Mouse (Mus musculus): ENCODE measurements around the gene Vkorc1l1. TPM values are rescaled to one million over a fixed set of nuclear protein-coding genes. Genes with fewer than 3 reads are reported as not detected.

The Vkorc1l1 gene
- polyA plus RNA-seq, 1 experiment: 19.3 TPM

GRCm38 (mm10) chr5:129991898-129992297 is 50.1 kb downstream of the Vkorc1l1 start:
- H3K4me1 ChIP-seq (ENCODE audit: control insufficient read depth, insufficient read depth, low read length): no peaks in the 10 kb centered on the region
- no peak overlapping the region for H3K4me3 ChIP-seq (ENCODE audit: insufficient read depth, low read depth, low read length)
- no peaks in the 10 kb centered on the region for H3K27me3 ChIP-seq (replicated peaks; ENCODE audit: control insufficient read depth, insufficient read depth, low read length)
- DNase-seq: no peak
- H3K36me3 ChIP-seq (ENCODE audit: control insufficient read depth, insufficient read depth, low read length): no peaks in the 10 kb centered on the region
- no peak overlapping the region for H3K27ac ChIP-seq (ENCODE audit: insufficient read depth, low read depth, low read length)
- no peak for TF ChIP-seq POLR2A (IDR thresholded peaks at IDR 0.05; ENCODE audit: low read depth, low read length)
- no peak for TF ChIP-seq CTCF (conservative IDR thresholded peaks at IDR 0.05; ENCODE audit: insufficient read depth, insufficient read length, low read depth, low read length)
- WGBS: 94% methylated on average over 5 of the region's 5 CpGs

- Histone ChIP-seq H3K27me3 (replicated peaks; ENCODE audit: control insufficient read depth, insufficient read depth, low read length) (no peaks in the 10 kb centered on the region), H3K27ac (ENCODE audit: insufficient read depth, low read depth, low read length) (no peak overlapping the region), H3K36me3 (ENCODE audit: control insufficient read depth, insufficient read depth, low read length) (no peaks in the 10 kb centered on the region), H3K4me3 (ENCODE audit: insufficient read depth, low read depth, low read length) (no peak overlapping the region), H3K4me1 (ENCODE audit: control insufficient read depth, insufficient read depth, low read length) (no peaks in the 10 kb centered on the region)
- TF ChIP-seq CTCF (conservative IDR thresholded peaks at IDR 0.05; ENCODE audit: insufficient read depth, insufficient read length, low read depth, low read length) (no peak), POLR2A (IDR thresholded peaks at IDR 0.05; ENCODE audit: low read depth, low read length) (no peak)
- 92% methylated on average over 14 of the region's 14 CpGs for WGBS
- DNase-seq: no peak
Observed at GRCm38 (mm10) chr5:129993374-129993773, 51.6 kb downstream of the Vkorc1l1 start.

GRCm38 (mm10) chr5:129994989-129995388 is 53.2 kb downstream of the Vkorc1l1 start:
- Histone ChIP-seq H3K4me3 (ENCODE audit: insufficient read depth, low read depth, low read length) (no peak overlapping the region), H3K36me3 (ENCODE audit: control insufficient read depth, insufficient read depth, low read length) (no peaks in the 10 kb centered on the region), H3K27me3 (replicated peaks; ENCODE audit: control insufficient read depth, insufficient read depth, low read length) (no peaks in the 10 kb centered on the region), H3K4me1 (ENCODE audit: control insufficient read depth, insufficient read depth, low read length) (no peaks in the 10 kb centered on the region), H3K27ac (ENCODE audit: insufficient read depth, low read depth, low read length) (no peak overlapping the region)
- TF ChIP-seq POLR2A (IDR thresholded peaks at IDR 0.05; ENCODE audit: low read depth, low read length): no peak
- TF ChIP-seq CTCF (conservative IDR thresholded peaks at IDR 0.05; ENCODE audit: insufficient read depth, insufficient read length, low read depth, low read length): no peak
- DNase-seq: no peak
- 74% methylated on average over 7 of the region's 7 CpGs for WGBS

- H3K27me3 ChIP-seq (replicated peaks; ENCODE audit: control insufficient read depth, insufficient read depth, low read length): no peaks in the 10 kb centered on the region
- H3K27ac ChIP-seq (ENCODE audit: insufficient read depth, low read depth, low read length): no peak overlapping the region
- DNase-seq: no peak
- TF ChIP-seq POLR2A (IDR thresholded peaks at IDR 0.05; ENCODE audit: low read depth, low read length): no peak
- no peak for TF ChIP-seq CTCF (conservative IDR thresholded peaks at IDR 0.05; ENCODE audit: insufficient read depth, insufficient read length, low read depth, low read length)
- no peaks in the 10 kb centered on the region for H3K4me1 ChIP-seq (ENCODE audit: control insufficient read depth, insufficient read depth, low read length)
- no peaks in the 10 kb centered on the region for H3K36me3 ChIP-seq (ENCODE audit: control insufficient read depth, insufficient read depth, low read length)
- H3K4me3 ChIP-seq (ENCODE audit: insufficient read depth, low read depth, low read length): no peak overlapping the region
- WGBS: 60% methylated on average over 19 of the region's 19 CpGs
Observed at GRCm38 (mm10) chr5:129997700-129998099, 55.9 kb downstream of the Vkorc1l1 start.

GRCm38 (mm10) chr5:129999097-129999496 is 57.3 kb downstream of the Vkorc1l1 start:
- no peaks in the 10 kb centered on the region for H3K36me3 ChIP-seq (ENCODE audit: control insufficient read depth, insufficient read depth, low read length)
- 23% methylated on average over 4 of the region's 4 CpGs for WGBS
- DNase-seq: peak; percentile 72

GRCm38 (mm10) chr5:130000735-130001134 is 59.0 kb downstream of the Vkorc1l1 start:
- 89% methylated on average over 12 of the region's 12 CpGs for WGBS
- Histone ChIP-seq H3K4me3 (ENCODE audit: insufficient read depth, low read depth, low read length) (no peak overlapping the region), H3K36me3 (ENCODE audit: control insufficient read depth, insufficient read depth, low read length) (no peaks in the 10 kb centered on the region), H3K27ac (ENCODE audit: insufficient read depth, low read depth, low read length) (no peak overlapping the region), H3K4me1 (ENCODE audit: control insufficient read depth, insufficient read depth, low read length) (0 out of 2 replicates have a peak, but pooled peaks cover 4% of the 10 kb centered on the region), H3K27me3 (replicated peaks; ENCODE audit: control insufficient read depth, insufficient read depth, low read length) (no peaks in the 10 kb centered on the region)
- peak; percentile 24 for DNase-seq
- TF ChIP-seq CTCF (conservative IDR thresholded peaks at IDR 0.05; ENCODE audit: insufficient read depth, insufficient read length, low read depth, low read length): no peak
- no peak for TF ChIP-seq POLR2A (IDR thresholded peaks at IDR 0.05; ENCODE audit: low read depth, low read length)

More at GRCm38 (mm10) chr5:129999097-129999496, 57.3 kb downstream of the Vkorc1l1 start:
- no peak overlapping the region for H3K4me3 ChIP-seq (ENCODE audit: insufficient read depth, low read depth, low read length)
- H3K4me1 ChIP-seq (ENCODE audit: control insufficient read depth, insufficient read depth, low read length): 0 out of 2 replicates have a peak, but pooled peaks cover 4% of the 10 kb centered on the region
- no peak for TF ChIP-seq POLR2A (IDR thresholded peaks at IDR 0.05; ENCODE audit: low read depth, low read length)
- peak; percentile 98 for TF ChIP-seq CTCF (conservative IDR thresholded peaks at IDR 0.05; ENCODE audit: insufficient read depth, insufficient read length, low read depth, low read length)
- no peaks in the 10 kb centered on the region for H3K27me3 ChIP-seq (replicated peaks; ENCODE audit: control insufficient read depth, insufficient read depth, low read length)
- no peak overlapping the region for H3K27ac ChIP-seq (ENCODE audit: insufficient read depth, low read depth, low read length)

GRCm38 (mm10) chr5:130001356-130001987 is 59.7 kb downstream of the Vkorc1l1 start:
- no peaks in the 10 kb centered on the region for H3K36me3 ChIP-seq (ENCODE audit: control insufficient read depth, insufficient read depth, low read length)
- no peak for DNase-seq
- no peaks in the 10 kb centered on the region for H3K27me3 ChIP-seq (replicated peaks; ENCODE audit: control insufficient read depth, insufficient read depth, low read length)
- TF ChIP-seq CTCF (conservative IDR thresholded peaks at IDR 0.05; ENCODE audit: insufficient read depth, insufficient read length, low read depth, low read length) (no peak), POLR2A (IDR thresholded peaks at IDR 0.05; ENCODE audit: low read depth, low read length) (no peak)
- H3K4me3 ChIP-seq (ENCODE audit: insufficient read depth, low read depth, low read length): 0 out of 2 replicates have a peak overlapping the region, but pooled peaks have one; percentile 71
- 0 out of 2 replicates have a peak, but pooled peaks cover 4% of the 10 kb centered on the region for H3K4me1 ChIP-seq (ENCODE audit: control insufficient read depth, insufficient read depth, low read length)
- 62% methylated on average over 5 of the region's 5 CpGs for WGBS
- no peak overlapping the region for H3K27ac ChIP-seq (ENCODE audit: insufficient read depth, low read depth, low read length)

All from kidney, adult 2 months (tissue).